Mouse (Mus musculus) forebrain, postnatal 0 days (tissue): Measurements from ENCODE around the gene Dlgap4. TPM values are rescaled to one million over a fixed set of nuclear protein-coding genes. Genes with fewer than 3 reads are reported as not detected.

Experiments used
- ATAC-seq: fragments of 200-750 bp; cut with Nextera tagmentation; 2 replicates; pipeline ENCODE4 v1.8.0; 2017; ENCODE audit warnings: mild to moderate bottlenecking, moderate library complexity
- DNase-seq: peaks from one replicate; pipeline ENCODE4 v3.0.0-alpha.2; 2015
- H3K27ac ChIP-seq: fragments of 300-500 bp; sonication (generic); 2 replicates; pipeline ENCODE4 v1.5.1; 2014; ENCODE audit warnings: low read depth, mild to moderate bottlenecking, antibody characterized with exemption, low read length, moderate library complexity, mixed read lengths
- H3K27me3 ChIP-seq: fragments of 300-500 bp; sonication (generic); 2 replicates; pipeline ENCODE4 v1.6.1; 2014; ENCODE audit warnings: mild to moderate bottlenecking, low read length, mixed read lengths; ENCODE audit not compliant: insufficient read depth
- H3K36me3 ChIP-seq: fragments of 300-500 bp; sonication (generic); 2 replicates; pipeline ENCODE4 v1.6.1; 2014; ENCODE audit warnings: mild to moderate bottlenecking, moderate library complexity; ENCODE audit not compliant: insufficient read depth
- H3K4me1 ChIP-seq: fragments of 300-500 bp; sonication (generic); 2 replicates; pipeline ENCODE4 v1.6.1; 2014; ENCODE audit warnings: antibody characterized with exemption; ENCODE audit not compliant: insufficient read depth
- H3K4me2 ChIP-seq: fragments of 300-500 bp; sonication (generic); 2 replicates; pipeline ENCODE4 v1.6.1; 2014; ENCODE audit warnings: low read depth, mild to moderate bottlenecking, moderate library complexity
- H3K4me3 ChIP-seq: fragments of 300-500 bp; sonication (generic); 2 replicates; pipeline ENCODE4 v1.5.1; 2014; ENCODE audit warnings: low read depth, low read length, mixed read lengths
- H3K9ac ChIP-seq: fragments of 300-500 bp; sonication (generic); 2 replicates; pipeline ENCODE4 v1.6.1; 2014; ENCODE audit warnings: mild to moderate bottlenecking
- H3K9me3 ChIP-seq: fragments of 300-500 bp; sonication (generic); 2 replicates; pipeline ENCODE4 v1.6.1; 2016; ENCODE audit warnings: low read length
- CTCF ChIP-seq: sonication (generic); IDR thresholded peaks from 2 replicates; pipeline ENCODE4 v1.5.1; 2016; ENCODE audit warnings: antibody characterized with exemption, control low read depth, low read depth
- WGBS: fragments of 180-500 bp; shearing (Covaris S2); extraction: QIAGEN DNeasy Blood & Tissue Kit; methylation state at CpG from one replicate; pipeline ENCODE4 v1.1.7; 2014; 5-methylcytosine and 5-hydroxymethylcytosine counted together
- polyA plus RNA-seq: library from polyadenylated mRNA; unstranded; fragments of >200 nt; fragmentation: Nextera tagmentation; extraction: Ambion mirVana; gene quantifications from 2 replicates; pipeline ENCODE4 v1.2.1, GENCODE M21; 2015
- total RNA-seq: library from RNA; depleted of rRNA; stranded (reverse); fragments of >200 nt; gene quantifications from 2 replicates; pipeline ENCODE4 v1.2.3, GENCODE M21; 2014

Gene Dlgap4
- total and polyA plus RNA-seq, 2 experiments from 2014 or later: 218 to 354 TPM

GRCm38 (mm10) chr2:156643406-156643805, 29.9 kb downstream of the Dlgap4 start:
- WGBS: 49% methylated on average over 3 of the region's 3 CpGs
- Histone ChIP-seq H3K36me3 (no peaks in the 10 kb centered on the region), H3K4me1 (peaks cover 4% of the 10 kb centered on the region; the same call in 1 of the 2 replicates), H3K9ac (no peak overlapping the region), H3K4me3 (no peak overlapping the region), H3K27ac (no peak overlapping the region), H3K27me3 (no peaks in the 10 kb centered on the region), H3K4me2 (no peak overlapping the region), H3K9me3 (no peaks in the 10 kb centered on the region)
- ATAC-seq (no peak), DNase-seq (no peak)
- no peak for TF ChIP-seq CTCF

- DNase-seq (no peak), ATAC-seq (no peak)
- no peak for TF ChIP-seq CTCF
- Histone ChIP-seq H3K4me1 (peaks cover 4% of the 10 kb centered on the region; the same call in 1 of the 2 replicates), H3K9ac (no peak overlapping the region), H3K4me2 (no peak overlapping the region), H3K36me3 (no peaks in the 10 kb centered on the region), H3K9me3 (no peaks in the 10 kb centered on the region), H3K4me3 (no peak overlapping the region), H3K27ac (no peak overlapping the region), H3K27me3 (no peaks in the 10 kb centered on the region)
- WGBS: 35% methylated on average over 6 of the region's 6 CpGs
Observed at GRCm38 (mm10) chr2:156645145-156645544, 31.6 kb downstream of the Dlgap4 start.

GRCm38 (mm10) chr2:156646877-156647276, 33.4 kb downstream of the Dlgap4 start:
- no peak for TF ChIP-seq CTCF
- ATAC-seq (no peak), DNase-seq (no peak)
- no peak overlapping the region for H3K4me3 ChIP-seq
- no peaks in the 10 kb centered on the region for H3K9me3 ChIP-seq
- WGBS: 73% methylated on average over 5 of the region's 5 CpGs
- H3K27ac ChIP-seq: no peak overlapping the region
- H3K4me1 ChIP-seq: peaks cover 4% of the 10 kb centered on the region; the same call in 1 of the 2 replicates
- no peaks in the 10 kb centered on the region for H3K36me3 ChIP-seq
- H3K27me3 ChIP-seq: no peaks in the 10 kb centered on the region
- no peak overlapping the region for H3K9ac ChIP-seq
- no peak overlapping the region for H3K4me2 ChIP-seq

GRCm38 (mm10) chr2:156648042-156648441, 34.5 kb downstream of the Dlgap4 start:
- Histone ChIP-seq H3K9ac (no peak overlapping the region), H3K27ac (no peak overlapping the region), H3K27me3 (no peaks in the 10 kb centered on the region), H3K9me3 (no peaks in the 10 kb centered on the region), H3K36me3 (no peaks in the 10 kb centered on the region), H3K4me2 (no peak overlapping the region), H3K4me1 (peaks cover 4% of the 10 kb centered on the region; the same call in 1 of the 2 replicates), H3K4me3 (no peak overlapping the region)
- TF ChIP-seq CTCF: no peak
- WGBS: 74% methylated on average over 5 of the region's 5 CpGs
- no peak for DNase-seq
- no peak for ATAC-seq

- Histone ChIP-seq H3K4me3 (no peak overlapping the region), H3K9me3 (no peaks in the 10 kb centered on the region), H3K9ac (no peak overlapping the region), H3K36me3 (no peaks in the 10 kb centered on the region), H3K27ac (no peak overlapping the region), H3K4me1 (peaks cover 4% of the 10 kb centered on the region; the same call in 1 of the 2 replicates), H3K27me3 (no peaks in the 10 kb centered on the region), H3K4me2 (no peak overlapping the region)
- no peak for DNase-seq
- TF ChIP-seq CTCF: no peak
- ATAC-seq: no peak
- WGBS: 78% methylated on average over 5 of the region's 5 CpGs
Observed at GRCm38 (mm10) chr2:156649450-156649849, 35.9 kb downstream of the Dlgap4 start.

GRCm38 (mm10) chr2:156651019-156651418, 37.5 kb downstream of the Dlgap4 start:
- TF ChIP-seq CTCF: no peak
- Histone ChIP-seq H3K4me2 (no peak overlapping the region), H3K4me3 (no peak overlapping the region), H3K27ac (no peak overlapping the region), H3K36me3 (no peaks in the 10 kb centered on the region), H3K27me3 (no peaks in the 10 kb centered on the region), H3K9ac (no peak overlapping the region), H3K9me3 (no peaks in the 10 kb centered on the region), H3K4me1 (no peaks in the 10 kb centered on the region)
- WGBS: 79% methylated on average over 6 of the region's 6 CpGs
- ATAC-seq (no peak), DNase-seq (no peak)

- no peak overlapping the region for H3K4me3 ChIP-seq
- no peaks in the 10 kb centered on the region for H3K4me1 ChIP-seq
- no peak for DNase-seq
- no peak overlapping the region for H3K4me2 ChIP-seq
- no peak overlapping the region for H3K9ac ChIP-seq
- 14% methylated on average over 8 of the region's 8 CpGs for WGBS
- H3K9me3 ChIP-seq: no peaks in the 10 kb centered on the region
- no peaks in the 10 kb centered on the region for H3K27me3 ChIP-seq
- no peaks in the 10 kb centered on the region for H3K36me3 ChIP-seq
- TF ChIP-seq CTCF: no peak
- ATAC-seq: no peak
- no peak overlapping the region for H3K27ac ChIP-seq
Observed at GRCm38 (mm10) chr2:156652841-156653240, 39.3 kb downstream of the Dlgap4 start.

GRCm38 (mm10) chr2:156654148-156654547, 40.6 kb downstream of the Dlgap4 start:
- DNase-seq: no peak
- H3K4me2 ChIP-seq: no peak overlapping the region
- H3K9me3 ChIP-seq: no peaks in the 10 kb centered on the region
- no peak for TF ChIP-seq CTCF
- H3K27ac ChIP-seq: no peak overlapping the region
- no peak for ATAC-seq
- no peaks in the 10 kb centered on the region for H3K36me3 ChIP-seq
- WGBS: 57% methylated on average over 5 of the region's 5 CpGs
- H3K27me3 ChIP-seq: no peaks in the 10 kb centered on the region
- H3K4me1 ChIP-seq: no peaks in the 10 kb centered on the region
- H3K9ac ChIP-seq: no peak overlapping the region
- no peak overlapping the region for H3K4me3 ChIP-seq
